30 mouse cellular contexts compared by ENCODE assay signal in the genomic region with DNA sequence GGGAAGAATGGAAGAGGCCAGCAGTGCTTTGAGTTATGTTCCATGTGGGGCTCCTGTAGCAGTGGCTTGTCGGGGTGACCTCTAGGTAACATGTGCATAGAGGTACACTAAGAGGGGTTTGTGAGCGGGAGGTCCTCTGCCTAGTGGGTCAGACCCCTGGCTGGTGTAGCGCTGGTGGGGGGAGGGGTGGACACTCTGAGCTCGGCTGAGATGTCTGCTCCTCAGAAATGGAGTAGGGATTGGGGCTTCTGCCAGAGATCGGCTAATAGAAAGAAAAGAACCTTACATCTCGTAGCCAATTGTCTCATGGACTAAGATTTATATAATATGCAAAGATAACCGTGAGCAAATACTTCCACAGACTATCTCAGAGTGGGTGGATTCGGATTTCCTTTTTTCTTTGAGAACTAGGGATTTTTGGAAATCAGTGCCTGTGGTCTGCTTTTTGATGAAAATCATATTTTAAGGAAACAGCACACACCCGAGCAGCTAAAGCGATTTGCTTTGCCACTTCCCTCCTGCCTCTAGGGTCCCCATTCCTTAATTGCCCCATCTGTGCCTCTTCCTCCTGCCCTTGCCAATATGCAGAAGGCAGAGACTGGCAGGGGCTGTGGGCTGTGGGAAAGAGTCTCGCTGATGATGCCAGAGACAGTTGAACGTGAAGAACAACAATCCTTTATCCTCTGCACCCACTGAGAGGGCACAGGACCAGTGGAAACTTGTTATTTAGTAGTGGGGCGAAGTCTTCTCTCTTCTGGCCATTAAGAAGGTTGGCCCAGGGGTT. TPM values are rescaled to one million over a fixed set of nuclear protein-coding genes. Genes with fewer than 3 reads are reported as not detected.
DNase-seq lines count a peak whose midpoint lies in the region; ATAC-seq lines count a peak whose summit lies in the region.
"Had no signal": no experiment of that assay in that cellular context is flagged by ENCODE, and none has a peak within 500 bp of the region (broad histone marks: within the 10 kb centered on the region; RNA-seq: fewer than 3 reads in every experiment).

No protein-coding gene starts in this region.

- H3K36me3 ChIP-seq in forebrain, embryonic 15.5 days: no peaks in the 10 kb centered on the region
- no peaks in the 10 kb centered on the region for H3K36me3 ChIP-seq in forebrain, embryonic 12.5 days (replicated peaks)
- H3K36me3 ChIP-seq in midbrain, embryonic 13.5 days: no peaks in the 10 kb centered on the region
- H3K36me3 ChIP-seq in midbrain, embryonic 11.5 days (ENCODE audit: control insufficient read depth, insufficient read depth, low read length): no peaks in the 10 kb centered on the region
- no peaks in the 10 kb centered on the region for H3K36me3 ChIP-seq in forebrain, embryonic 16.5 days (ENCODE audit: control insufficient read depth, insufficient read depth)
- no peaks in the 10 kb centered on the region for H3K36me3 ChIP-seq in hindbrain, embryonic 16.5 days (ENCODE audit: control insufficient read depth, insufficient read depth, low read length)
- H3K36me3 ChIP-seq: G1E; heart, embryonic 15.5 days; limb, embryonic 10.5 days had no signal

- 35% methylated on average over 13 of the region's 13 CpGs for WGBS in forebrain, embryonic 15.5 days
- WGBS in forebrain, embryonic 12.5 days: 48% methylated on average over 13 of the region's 13 CpGs
- 46% methylated on average over 13 of the region's 13 CpGs for WGBS in midbrain, embryonic 13.5 days
- 55% methylated on average over 13 of the region's 13 CpGs for WGBS in midbrain, embryonic 11.5 days
- 34% methylated on average over 13 of the region's 13 CpGs for WGBS in forebrain, embryonic 16.5 days
- 27% methylated on average over 13 of the region's 13 CpGs for WGBS in hindbrain, embryonic 16.5 days

- no peaks in the 10 kb centered on the region for H3K27me3 ChIP-seq in forebrain, embryonic 15.5 days
- H3K27me3 ChIP-seq in forebrain, embryonic 12.5 days: peaks cover 28% of the 10 kb centered on the region
- peaks cover 3% of the 10 kb centered on the region; the same call in 1 of the 2 replicates for H3K27me3 ChIP-seq in midbrain, embryonic 13.5 days
- no peaks in the 10 kb centered on the region for H3K27me3 ChIP-seq in midbrain, embryonic 11.5 days (ENCODE audit: control insufficient read depth, insufficient read depth, low read length)
- no peaks in the 10 kb centered on the region for H3K27me3 ChIP-seq in forebrain, embryonic 16.5 days (replicated peaks; ENCODE audit: control insufficient read depth, insufficient read depth, low read length)
- H3K27me3 ChIP-seq in hindbrain, embryonic 16.5 days (replicated peaks; ENCODE audit: control insufficient read depth, insufficient read depth, low read length): peaks cover 2% of the 10 kb centered on the region; the same call in 1 of the 2 replicates
- H3K27me3 ChIP-seq: Patski had no signal

- H3K4me1 ChIP-seq in forebrain, embryonic 15.5 days: peaks cover 20% of the 10 kb centered on the region
- H3K4me1 ChIP-seq in forebrain, embryonic 12.5 days: peaks cover 25% of the 10 kb centered on the region
- H3K4me1 ChIP-seq in midbrain, embryonic 13.5 days (replicated peaks): peaks cover 30% of the 10 kb centered on the region
- H3K4me1 ChIP-seq in midbrain, embryonic 11.5 days (ENCODE audit: control insufficient read depth, insufficient read depth, low read length): peaks cover 8% of the 10 kb centered on the region
- peaks cover 14% of the 10 kb centered on the region for H3K4me1 ChIP-seq in forebrain, embryonic 16.5 days (replicated peaks; ENCODE audit: control insufficient read depth, insufficient read depth, low read length)
- H3K4me1 ChIP-seq in hindbrain, embryonic 16.5 days (ENCODE audit: control insufficient read depth, insufficient read depth, low read depth, low read length): peaks cover 20% of the 10 kb centered on the region

- H3K4me3 ChIP-seq in forebrain, embryonic 15.5 days: no peak overlapping the region
- no peak overlapping the region for H3K4me3 ChIP-seq in forebrain, embryonic 12.5 days (replicated peaks)
- no peak overlapping the region for H3K4me3 ChIP-seq in midbrain, embryonic 13.5 days (replicated peaks)
- H3K4me3 ChIP-seq in midbrain, embryonic 11.5 days (ENCODE audit: low read depth, low read length): no peak overlapping the region
- H3K4me3 ChIP-seq in forebrain, embryonic 16.5 days (replicated peaks; ENCODE audit: low read length): no peak overlapping the region
- no peak overlapping the region for H3K4me3 ChIP-seq in hindbrain, embryonic 16.5 days (ENCODE audit: low read length)
- H3K4me3 ChIP-seq: heart, embryonic 15.5 days; left cerebral cortex, adult 2 months; limb, embryonic 10.5 days; myocyte had no signal

- ATAC-seq in forebrain, embryonic 15.5 days (replicated peaks): peak; percentile 66
- no peak for ATAC-seq in forebrain, embryonic 12.5 days (ENCODE audit: low FRiP score)
- 0 out of 2 replicates have a peak, but pooled peaks have one; percentile 28 for ATAC-seq in midbrain, embryonic 13.5 days
- no peak for ATAC-seq in midbrain, embryonic 11.5 days (ENCODE audit: low FRiP score)
- ATAC-seq in forebrain, embryonic 16.5 days: peak; percentile 72
- peak; percentile 31; the same call in 1 of the 2 replicates for ATAC-seq in hindbrain, embryonic 16.5 days
- ATAC-seq: lung, postnatal 0 days; Patski had no signal

- H3K27ac ChIP-seq in forebrain, embryonic 15.5 days (replicated peaks): 0 out of 2 replicates have a peak overlapping the region, but pooled peaks have one; percentile 35
- no peak overlapping the region for H3K27ac ChIP-seq in forebrain, embryonic 12.5 days
- no peak overlapping the region for H3K27ac ChIP-seq in midbrain, embryonic 13.5 days
- no peak overlapping the region for H3K27ac ChIP-seq in midbrain, embryonic 11.5 days (ENCODE audit: low read depth, low read length)
- no peak overlapping the region for H3K27ac ChIP-seq in forebrain, embryonic 16.5 days (ENCODE audit: low read length)
- H3K27ac ChIP-seq in hindbrain, embryonic 16.5 days (ENCODE audit: low read depth, low read length): no peak overlapping the region
- H3K27ac ChIP-seq: heart, embryonic 15.5 days; kidney, postnatal 0 days; left cerebral cortex, adult 2 months; limb, embryonic 10.5 days; macrophage had no signal

- H3K4me2 ChIP-seq in forebrain, embryonic 15.5 days (replicated peaks): no peak overlapping the region
- H3K4me2 ChIP-seq in forebrain, embryonic 12.5 days: no peak overlapping the region
- no peak overlapping the region for H3K4me2 ChIP-seq in midbrain, embryonic 13.5 days (replicated peaks)
- no peak overlapping the region for H3K4me2 ChIP-seq in midbrain, embryonic 11.5 days
- H3K4me2 ChIP-seq in forebrain, embryonic 16.5 days (ENCODE audit: low read length): no peak overlapping the region
- H3K4me2 ChIP-seq in hindbrain, embryonic 16.5 days (ENCODE audit: low read length): no peak overlapping the region
- H3K4me2 ChIP-seq: heart, embryonic 15.5 days had no signal

- H3K9me3 ChIP-seq in forebrain, embryonic 15.5 days: no peaks in the 10 kb centered on the region
- no peaks in the 10 kb centered on the region; the same call in 1 of the 2 replicates for H3K9me3 ChIP-seq in forebrain, embryonic 12.5 days
- H3K9me3 ChIP-seq in midbrain, embryonic 13.5 days: no peaks in the 10 kb centered on the region
- no peaks in the 10 kb centered on the region for H3K9me3 ChIP-seq in midbrain, embryonic 11.5 days (ENCODE audit: control insufficient read depth, low read length)
- no peaks in the 10 kb centered on the region for H3K9me3 ChIP-seq in forebrain, embryonic 16.5 days (ENCODE audit: control insufficient read depth, low read length)
- H3K9me3 ChIP-seq in hindbrain, embryonic 16.5 days (ENCODE audit: control insufficient read depth, low read length): no peaks in the 10 kb centered on the region
- H3K9me3 ChIP-seq: heart, embryonic 15.5 days; limb, embryonic 10.5 days had no signal

- DNase-seq in midbrain, embryonic 11.5 days (ENCODE audit: low spot score, missing footprints): no peak
- no peak for DNase-seq in gastrocnemius, postnatal 10 days
- DNase-seq: adrenal gland, postnatal 36 days; B cell, adult 2 months; cerebellum, adult 18-20 months; gastrocnemius, postnatal 36 days; heart, postnatal 36 days; kidney, adult 2 months; liver; midbrain, embryonic 14.5 days; thymus, adult 18-20 months; thymus, postnatal 36 days had no signal

- no peak overlapping the region for H3K9ac ChIP-seq in forebrain, embryonic 15.5 days (replicated peaks)
- no peak overlapping the region for H3K9ac ChIP-seq in forebrain, embryonic 12.5 days
- H3K9ac ChIP-seq in midbrain, embryonic 13.5 days (replicated peaks): no peak overlapping the region
- no peak overlapping the region for H3K9ac ChIP-seq in midbrain, embryonic 11.5 days (ENCODE audit: low read length)
- H3K9ac ChIP-seq in forebrain, embryonic 16.5 days (replicated peaks; ENCODE audit: low read depth, low read length): no peak overlapping the region
- no peak overlapping the region for H3K9ac ChIP-seq in hindbrain, embryonic 16.5 days (ENCODE audit: low read depth, low read length)
- H3K9ac ChIP-seq: heart, embryonic 15.5 days had no signal

RNA-seq across cellular contexts. Expression of gene Gm45623, which starts 9.0 kb away (rescaled TPM):
- polyA plus RNA-seq in forebrain, embryonic 15.5 days (2015; fragmentation: Nextera tagmentation; extraction: Ambion mirVana): 0.74 and 0.98 TPM in 2 replicates
- polyA plus RNA-seq in forebrain, embryonic 12.5 days (2016; fragmentation: Nextera tagmentation; extraction: Ambion mirVana): 0.22 and 0.38 TPM in 2 replicates
- polyA plus RNA-seq in midbrain, embryonic 13.5 days (2015; fragmentation: Nextera tagmentation; extraction: Ambion mirVana): 0.74 and 1.2 TPM in 2 replicates
- polyA plus RNA-seq in midbrain, embryonic 11.5 days (2014; fragmentation: Nextera tagmentation; extraction: Ambion mirVana): not detected in 2 replicates
- polyA plus RNA-seq in forebrain, embryonic 16.5 days (2015; fragmentation: Nextera tagmentation; extraction: Ambion mirVana): 0.99 and 1.1 TPM in 2 replicates
- 2.5 and 2.8 TPM in 2 replicates for polyA plus RNA-seq in hindbrain, embryonic 16.5 days (2015; fragmentation: Nextera tagmentation; extraction: Ambion mirVana)
- not detected for total RNA-seq in gastrocnemius, postnatal 10 days (2021)
- total RNA-seq: adrenal gland, adult 18-20 months; adrenal gland, postnatal 36 days; CH12.LX; gastrocnemius, postnatal 36 days; heart, adult 8-10 months; heart, postnatal 36 days had no signal
- polyA plus RNA-seq: G1E; heart, embryonic 15.5 days; kidney, postnatal 0 days; limb, embryonic 10.5 days; liver, embryonic 16.5 days; macrophage; myocyte; Patski had no signal

RNA-seq across cellular contexts. Expression of gene Smad5, which starts 59.8 kb away (rescaled TPM):
- polyA plus RNA-seq in forebrain, embryonic 15.5 days (2015; fragmentation: Nextera tagmentation; extraction: Ambion mirVana): 32.9 and 34.4 TPM in 2 replicates
- polyA plus RNA-seq in forebrain, embryonic 12.5 days (2016; fragmentation: Nextera tagmentation; extraction: Ambion mirVana): 46.3 and 51.0 TPM in 2 replicates
- 24.8 and 26.5 TPM in 2 replicates for polyA plus RNA-seq in midbrain, embryonic 13.5 days (2015; fragmentation: Nextera tagmentation; extraction: Ambion mirVana)
- polyA plus RNA-seq in midbrain, embryonic 11.5 days (2014; fragmentation: Nextera tagmentation; extraction: Ambion mirVana): 43.4 and 45.4 TPM in 2 replicates
- polyA plus RNA-seq in forebrain, embryonic 16.5 days (2015; fragmentation: Nextera tagmentation; extraction: Ambion mirVana): 32.9 and 37.6 TPM in 2 replicates
- polyA plus RNA-seq in hindbrain, embryonic 16.5 days (2015; fragmentation: Nextera tagmentation; extraction: Ambion mirVana): 17.2 and 21.3 TPM in 2 replicates
- total RNA-seq in gastrocnemius, postnatal 10 days (2021): 10 to 100 TPM; 31.7 to 38.2 TPM

Comparison
In these comparisons a context has a peak if more than half of its experiments do, and no peak if none do; other contexts are left out.
1. ATAC-seq: peak in forebrain, embryonic 15.5 days (single experiment), midbrain, embryonic 13.5 days (single experiment), forebrain, embryonic 16.5 days (single experiment) and hindbrain, embryonic 16.5 days (single experiment); none in forebrain, embryonic 12.5 days (single experiment) and midbrain, embryonic 11.5 days (single experiment).